Comparison of ENCODE assay signal across 8 mouse cellular contexts in the genomic region with DNA sequence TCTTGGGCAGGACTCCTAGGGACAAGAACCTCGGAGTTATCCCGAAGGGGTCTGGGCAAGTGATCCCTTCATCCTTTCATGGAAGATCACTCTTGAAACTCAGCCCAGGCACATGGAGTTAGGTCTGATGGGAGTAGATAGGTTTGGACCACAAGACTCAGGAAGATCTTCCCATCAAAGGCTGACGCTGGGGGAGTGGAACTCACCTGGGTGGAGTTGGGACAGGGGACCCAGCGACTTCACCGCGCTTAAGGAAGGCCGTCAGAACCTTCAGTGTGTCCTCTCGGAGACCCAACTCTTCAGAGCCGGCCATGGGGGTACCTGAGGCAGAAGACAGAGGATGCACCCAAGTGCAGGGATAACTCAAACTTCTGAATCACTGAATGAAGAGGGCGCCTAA. TPM values are rescaled to one million over a fixed set of nuclear protein-coding genes. Genes with fewer than 3 reads are reported as not detected.
DNase-seq lines count a peak whose midpoint lies in the region; ATAC-seq lines count a peak whose summit lies in the region.

No protein-coding gene starts in this region.

- ATAC-seq in lung, embryonic 15.5 days (ENCODE audit: borderline replicate concordance, extremely low read depth, low FRiP score, low TSS enrichment) = no peak
- ATAC-seq in erythroblast, adult 5-6 weeks (replicated peaks; ENCODE audit: low FRiP score, poor library complexity, severe bottlenecking) = 0 out of 2 replicates have a peak, but pooled peaks have one; percentile 4
- ATAC-seq in intestine, embryonic 15.5 days = 0 out of 2 replicates have a peak, but pooled peaks have one; percentile 4
- ATAC-seq in neural tube, embryonic 13.5 days (ENCODE audit: low read depth) = peak; percentile 3; the same call in 1 of the 2 replicates

- peaks cover 61% of the 10 kb centered on the region for H3K36me3 ChIP-seq in lung, embryonic 15.5 days
- H3K36me3 ChIP-seq in intestine, embryonic 15.5 days = peaks cover 31% of the 10 kb centered on the region
- peaks cover 32% of the 10 kb centered on the region for H3K36me3 ChIP-seq in neural tube, embryonic 13.5 days

- WGBS in lung, embryonic 15.5 days = 10% methylated on average over 10 of the region's 10 CpGs
- WGBS in intestine, embryonic 15.5 days = 11% methylated on average over 10 of the region's 10 CpGs
- WGBS in neural tube, embryonic 13.5 days = 18% methylated on average over 10 of the region's 10 CpGs

- peak overlapping the region; percentile 82 for H3K27ac ChIP-seq in lung, embryonic 15.5 days
- H3K27ac ChIP-seq in intestine, embryonic 15.5 days = peak overlapping the region; percentile 59
- H3K27ac ChIP-seq in neural tube, embryonic 13.5 days (replicated peaks) = no peak overlapping the region; the same call in 1 of the 2 replicates

- H3K27me3 ChIP-seq in lung, embryonic 15.5 days = no peaks in the 10 kb centered on the region
- no peaks in the 10 kb centered on the region for H3K27me3 ChIP-seq in intestine, embryonic 15.5 days (replicated peaks)
- H3K27me3 ChIP-seq in neural tube, embryonic 13.5 days = no peaks in the 10 kb centered on the region

- DNase-seq in lung, postnatal 25 days (ENCODE audit: low spot score) = no peak
- DNase-seq in layer of hippocampus, adult 11-12 months (ENCODE audit: low spot score) = no peak
- no peak for DNase-seq in urinary bladder, postnatal 4 days (ENCODE audit: low spot score in 2 of 2)
- DNase-seq in right cerebral cortex, adult 18-20 months = no peak

- H3K4me2 ChIP-seq in lung, embryonic 15.5 days = peak overlapping the region; percentile 92
- H3K4me2 ChIP-seq in intestine, embryonic 15.5 days (replicated peaks) = peak overlapping the region; percentile 89
- peak overlapping the region; percentile 79 for H3K4me2 ChIP-seq in neural tube, embryonic 13.5 days

- peak overlapping the region; percentile 66 for H3K4me3 ChIP-seq in lung, embryonic 15.5 days
- peak overlapping the region; percentile 52 for H3K4me3 ChIP-seq in intestine, embryonic 15.5 days (replicated peaks)
- H3K4me3 ChIP-seq in neural tube, embryonic 13.5 days = peak overlapping the region; percentile 58

- peak overlapping the region; percentile 72 for H3K9ac ChIP-seq in lung, embryonic 15.5 days
- H3K9ac ChIP-seq in intestine, embryonic 15.5 days = peak overlapping the region; percentile 56
- H3K9ac ChIP-seq in neural tube, embryonic 13.5 days = peak overlapping the region; percentile 79

- no peaks in the 10 kb centered on the region for H3K9me3 ChIP-seq in lung, embryonic 15.5 days
- H3K9me3 ChIP-seq in intestine, embryonic 15.5 days = no peaks in the 10 kb centered on the region
- H3K9me3 ChIP-seq in neural tube, embryonic 13.5 days = no peaks in the 10 kb centered on the region

- peaks cover 33% of the 10 kb centered on the region for H3K4me1 ChIP-seq in lung, embryonic 15.5 days
- H3K4me1 ChIP-seq in intestine, embryonic 15.5 days (replicated peaks) = peaks cover 22% of the 10 kb centered on the region
- H3K4me1 ChIP-seq in neural tube, embryonic 13.5 days (replicated peaks) = peaks cover 36% of the 10 kb centered on the region

RNA-seq across cellular contexts. Expression of a gene that starts 0.8 kb away (rescaled TPM):
- 88.1 and 92.6 TPM in 2 replicates for polyA plus RNA-seq in lung, embryonic 15.5 days (2015; fragmentation: Nextera tagmentation; extraction: Ambion mirVana)
- total RNA-seq in erythroblast, adult 5-6 weeks (2015; ENCODE audit: low replicate concordance) = 15.5 and 24.2 TPM in 2 replicates
- total RNA-seq in erythroblast, adult 5-6 weeks (2017; ENCODE audit: low replicate concordance) = 17.0 and 34.1 TPM in 2 replicates
- polyA plus RNA-seq in intestine, embryonic 15.5 days (2015; fragmentation: Nextera tagmentation; extraction: Ambion mirVana) = 89.9 and 99.6 TPM in 2 replicates
- polyA plus RNA-seq in neural tube, embryonic 13.5 days (2015; fragmentation: Nextera tagmentation; extraction: Ambion mirVana) = 60.3 and 67.3 TPM in 2 replicates

RNA-seq across cellular contexts. Expression of a gene that starts 1.8 kb away (rescaled TPM):
- polyA plus RNA-seq in lung, embryonic 15.5 days (2015; fragmentation: Nextera tagmentation; extraction: Ambion mirVana) = 66.3 and 66.7 TPM in 2 replicates
- 2.9 and 9.6 TPM in 2 replicates for total RNA-seq in erythroblast, adult 5-6 weeks (2015; ENCODE audit: low replicate concordance)
- 1.3 and 2.5 TPM in 2 replicates for total RNA-seq in erythroblast, adult 5-6 weeks (2017; ENCODE audit: low replicate concordance)
- polyA plus RNA-seq in intestine, embryonic 15.5 days (2015; fragmentation: Nextera tagmentation; extraction: Ambion mirVana) = 37.3 and 43.6 TPM in 2 replicates
- polyA plus RNA-seq in neural tube, embryonic 13.5 days (2015; fragmentation: Nextera tagmentation; extraction: Ambion mirVana) = 17.3 and 17.4 TPM in 2 replicates

RNA-seq across cellular contexts. Expression of a gene that starts 10.3 kb away (rescaled TPM):
- polyA plus RNA-seq in lung, embryonic 15.5 days (2015; fragmentation: Nextera tagmentation; extraction: Ambion mirVana) = 545 and 586 TPM in 2 replicates
- 21.7 and 73.4 TPM in 2 replicates for total RNA-seq in erythroblast, adult 5-6 weeks (2015; ENCODE audit: low replicate concordance)
- 9.2 and 30.6 TPM in 2 replicates for total RNA-seq in erythroblast, adult 5-6 weeks (2017; ENCODE audit: low replicate concordance)
- polyA plus RNA-seq in intestine, embryonic 15.5 days (2015; fragmentation: Nextera tagmentation; extraction: Ambion mirVana) = 449 and 456 TPM in 2 replicates
- polyA plus RNA-seq in neural tube, embryonic 13.5 days (2015; fragmentation: Nextera tagmentation; extraction: Ambion mirVana) = 612 and 623 TPM in 2 replicates

RNA-seq across cellular contexts. Expression of a gene that starts 19.5 kb away (rescaled TPM):
- 35.5 and 36.5 TPM in 2 replicates for polyA plus RNA-seq in lung, embryonic 15.5 days (2015; fragmentation: Nextera tagmentation; extraction: Ambion mirVana)
- total RNA-seq in erythroblast, adult 5-6 weeks (2015; ENCODE audit: low replicate concordance) = 7.9 and 10.7 TPM in 2 replicates
- 9.8 and 10.0 TPM in 2 replicates for total RNA-seq in erythroblast, adult 5-6 weeks (2017; ENCODE audit: low replicate concordance)
- 32.0 and 33.6 TPM in 2 replicates for polyA plus RNA-seq in intestine, embryonic 15.5 days (2015; fragmentation: Nextera tagmentation; extraction: Ambion mirVana)
- 46.2 and 47.2 TPM in 2 replicates for polyA plus RNA-seq in neural tube, embryonic 13.5 days (2015; fragmentation: Nextera tagmentation; extraction: Ambion mirVana)

RNA-seq across cellular contexts. Expression of a gene that starts 21.1 kb away (rescaled TPM):
- polyA plus RNA-seq in lung, embryonic 15.5 days (2015; fragmentation: Nextera tagmentation; extraction: Ambion mirVana) = 49.7 and 50.4 TPM in 2 replicates
- 7.5 and 10.8 TPM in 2 replicates for total RNA-seq in erythroblast, adult 5-6 weeks (2015; ENCODE audit: low replicate concordance)
- total RNA-seq in erythroblast, adult 5-6 weeks (2017; ENCODE audit: low replicate concordance) = 0.60 TPM in 1 of 2 replicates, not detected in the other
- polyA plus RNA-seq in intestine, embryonic 15.5 days (2015; fragmentation: Nextera tagmentation; extraction: Ambion mirVana) = 57.6 and 61.0 TPM in 2 replicates
- 15.0 and 16.5 TPM in 2 replicates for polyA plus RNA-seq in neural tube, embryonic 13.5 days (2015; fragmentation: Nextera tagmentation; extraction: Ambion mirVana)
